ENCODE assay signal across 11 mouse cellular contexts in genomic region chr9:67485169-67486072, GRCm38 (mm10).
DNase-seq lines count a peak whose midpoint lies in the region; ATAC-seq lines count a peak whose summit lies in the region.
"Had no signal": no experiment of that assay in that cellular context is flagged by ENCODE, and none has a peak within 500 bp of the region (broad histone marks: within the 10 kb centered on the region; RNA-seq: fewer than 3 reads in every experiment).

No protein-coding gene starts in this region.

- H3K9ac ChIP-seq in kidney, embryonic 15.5 days, result no peak overlapping the region
- no peak overlapping the region for H3K9ac ChIP-seq in heart, embryonic 15.5 days
- no peak overlapping the region for H3K9ac ChIP-seq in stomach, embryonic 15.5 days
- H3K9ac ChIP-seq: forebrain, embryonic 15.5 days had no signal

- DNase-seq in kidney, adult 18-20 months, result peak; percentile 23
- peak; percentile 37 to 63 for DNase-seq in kidney, postnatal 36 days
- DNase-seq in frontal cortex, postnatal 10 days (ENCODE audit: low spot score in 2 of 2), result no peak
- no peak for DNase-seq in urinary bladder, adult 2 months (ENCODE audit: low spot score)
- DNase-seq: left cerebral cortex, postnatal 4 days had no signal

- H3K27me3 ChIP-seq in kidney, embryonic 15.5 days, result peaks cover 3% of the 10 kb centered on the region; the same call in 1 of the 2 replicates
- no peaks in the 10 kb centered on the region for H3K27me3 ChIP-seq in heart, embryonic 15.5 days
- H3K27me3 ChIP-seq in stomach, embryonic 15.5 days (replicated peaks), result no peaks in the 10 kb centered on the region
- H3K27me3 ChIP-seq: forebrain, embryonic 15.5 days had no signal

- no peaks in the 10 kb centered on the region for H3K9me3 ChIP-seq in kidney, embryonic 15.5 days (replicated peaks)
- no peaks in the 10 kb centered on the region for H3K9me3 ChIP-seq in heart, embryonic 15.5 days (replicated peaks)
- no peaks in the 10 kb centered on the region for H3K9me3 ChIP-seq in stomach, embryonic 15.5 days
- H3K9me3 ChIP-seq: forebrain, embryonic 15.5 days had no signal

- H3K36me3 ChIP-seq in kidney, embryonic 15.5 days, result no peaks in the 10 kb centered on the region
- no peaks in the 10 kb centered on the region for H3K36me3 ChIP-seq in heart, embryonic 15.5 days
- H3K36me3 ChIP-seq in stomach, embryonic 15.5 days, result no peaks in the 10 kb centered on the region
- H3K36me3 ChIP-seq: forebrain, embryonic 15.5 days had no signal

- H3K4me3 ChIP-seq in kidney, embryonic 15.5 days (replicated peaks), result no peak overlapping the region
- no peak overlapping the region for H3K4me3 ChIP-seq in heart, embryonic 15.5 days
- no peak overlapping the region for H3K4me3 ChIP-seq in stomach, embryonic 15.5 days (replicated peaks)
- H3K4me3 ChIP-seq: forebrain, embryonic 15.5 days had no signal

- H3K27ac ChIP-seq in kidney, embryonic 15.5 days, result no peak overlapping the region
- H3K27ac ChIP-seq in heart, embryonic 15.5 days, result no peak overlapping the region
- peak overlapping the region; percentile 48; the same call in 1 of the 2 replicates for H3K27ac ChIP-seq in stomach, embryonic 15.5 days
- H3K27ac ChIP-seq: forebrain, embryonic 15.5 days; hindbrain, postnatal 0 days had no signal

- no peak overlapping the region for H3K4me2 ChIP-seq in kidney, embryonic 15.5 days
- H3K4me2 ChIP-seq in heart, embryonic 15.5 days, result no peak overlapping the region
- H3K4me2 ChIP-seq in stomach, embryonic 15.5 days, result 0 out of 2 replicates have a peak overlapping the region, but pooled peaks have one; percentile 19
- H3K4me2 ChIP-seq: forebrain, embryonic 15.5 days had no signal

- no peak for ATAC-seq in kidney, embryonic 15.5 days (replicated peaks; ENCODE audit: low FRiP score)
- 0 out of 2 replicates have a peak, but pooled peaks have one; percentile 51 for ATAC-seq in heart, embryonic 15.5 days (replicated peaks; ENCODE audit: insufficient number of reproducible peaks, insufficient read depth, low FRiP score, low read depth)
- ATAC-seq in stomach, embryonic 15.5 days (ENCODE audit: insufficient read depth, low FRiP score, low read depth), result peak; percentile 83
- no peak for ATAC-seq in frontal cortex, adult (ENCODE audit: low TSS enrichment)
- ATAC-seq: forebrain, embryonic 15.5 days; hindbrain, postnatal 0 days had no signal

- WGBS in kidney, embryonic 15.5 days, result 71% methylated on average over 15 of the region's 15 CpGs
- 59% methylated on average over 15 of the region's 15 CpGs for WGBS in heart, embryonic 15.5 days
- WGBS in stomach, embryonic 15.5 days, result 53% methylated on average over 15 of the region's 15 CpGs

- H3K4me1 ChIP-seq in kidney, embryonic 15.5 days, result peaks cover 13% of the 10 kb centered on the region; the same call in 1 of the 2 replicates
- peaks cover 29% of the 10 kb centered on the region for H3K4me1 ChIP-seq in heart, embryonic 15.5 days (replicated peaks)
- H3K4me1 ChIP-seq in stomach, embryonic 15.5 days, result 0 out of 2 replicates have a peak, but pooled peaks cover 3% of the 10 kb centered on the region

Comparison
In these comparisons a context has a peak if more than half of its experiments do, and no peak if none do; other contexts are left out.
1. DNase-seq: peak in kidney, adult 18-20 months (single experiment) and kidney, postnatal 36 days (2 of 2); none in frontal cortex, postnatal 10 days (0 of 2) and urinary bladder, adult 2 months (single experiment).
2. ATAC-seq: peak in heart, embryonic 15.5 days (single experiment) and stomach, embryonic 15.5 days (single experiment); none in kidney, embryonic 15.5 days (single experiment) and frontal cortex, adult (single experiment).